Mouse (Mus musculus) G1E-ER4 (cell line): ENCODE measurements around the gene Asb4. TPM values are rescaled to one million over a fixed set of nuclear protein-coding genes. Genes with fewer than 3 reads are reported as not detected.

ENCODE experiments used
- GATA1 ChIP-seq: IDR thresholded peaks from one replicate; pipeline ENCODE4 v1.8.0; 2012; ENCODE audit warnings: low read length, inconsistent platforms
- polyA plus RNA-seq: library from polyadenylated mRNA; stranded (reverse); fragments of >175 nt; gene quantifications from 2 replicates; pipeline ENCODE4 v1.2.3, GENCODE M21; 2012

Gene Asb4
- polyA plus RNA-seq, 1 experiment = not detected

DNA sequence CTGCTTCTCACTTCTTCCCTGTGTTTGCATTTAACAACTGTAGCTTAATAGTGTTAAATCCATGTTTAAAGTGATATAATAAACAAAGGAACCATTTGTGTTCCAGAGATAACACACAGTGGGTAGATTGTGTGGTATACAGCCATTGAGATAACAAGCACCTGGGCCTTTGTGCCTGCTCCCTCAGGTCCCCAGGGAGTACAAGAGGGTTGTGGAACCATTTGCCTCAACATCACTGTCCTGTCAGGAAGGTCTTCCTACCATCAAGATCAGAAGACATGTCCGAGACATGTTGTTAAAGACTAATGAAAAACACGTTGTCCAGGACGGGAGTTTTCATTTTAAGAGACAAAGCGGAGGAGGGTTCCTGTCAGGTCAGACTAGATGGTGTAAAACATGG is 3.3 kb downstream of the Asb4 start:
- peak; percentile 23 for TF ChIP-seq GATA1

GRCm38 (mm10) chr6:5387396-5387795 is 4.2 kb downstream of the Asb4 start:
- no peak for TF ChIP-seq GATA1

DNA sequence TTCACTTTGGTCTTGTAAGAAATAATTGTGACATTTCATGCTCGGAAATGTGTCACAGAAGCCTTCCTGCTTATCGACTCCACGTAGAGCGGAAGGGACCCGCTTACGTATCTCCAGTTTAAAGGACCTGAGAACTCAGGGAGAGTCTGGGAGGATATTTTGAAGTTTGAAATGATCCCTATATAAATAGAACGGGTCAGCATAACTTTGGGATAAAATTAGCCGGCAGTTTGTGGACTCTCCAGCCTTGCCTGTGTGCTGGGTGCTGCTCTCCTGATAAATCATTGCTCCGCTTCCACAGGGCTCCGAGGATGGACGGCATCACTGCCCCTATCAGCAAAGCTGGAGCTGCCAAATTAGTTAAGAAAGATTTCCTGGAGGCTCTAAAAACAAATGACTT is 7.1 kb downstream of the Asb4 start:
- no peak for TF ChIP-seq GATA1

DNA sequence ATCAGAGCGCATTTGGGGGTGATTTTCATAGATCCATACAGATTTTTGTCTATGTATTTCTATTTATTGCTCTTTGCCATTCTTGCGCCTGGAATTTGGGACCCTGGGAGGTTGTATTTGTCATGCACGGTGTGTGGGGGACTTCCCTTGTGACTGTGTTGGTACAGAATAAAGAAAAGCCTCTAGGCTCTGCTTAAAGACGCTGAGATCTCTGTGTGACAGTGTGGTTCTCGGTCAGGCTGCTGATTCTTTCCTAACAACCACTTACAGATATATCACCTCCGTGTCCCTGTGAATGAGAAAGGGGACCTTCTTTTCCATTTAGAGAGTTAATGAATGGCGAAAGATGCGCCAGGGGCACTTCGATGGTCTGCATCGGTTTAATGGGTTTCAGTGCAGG is 7.8 kb downstream of the Asb4 start:
- no peak for TF ChIP-seq GATA1

DNA sequence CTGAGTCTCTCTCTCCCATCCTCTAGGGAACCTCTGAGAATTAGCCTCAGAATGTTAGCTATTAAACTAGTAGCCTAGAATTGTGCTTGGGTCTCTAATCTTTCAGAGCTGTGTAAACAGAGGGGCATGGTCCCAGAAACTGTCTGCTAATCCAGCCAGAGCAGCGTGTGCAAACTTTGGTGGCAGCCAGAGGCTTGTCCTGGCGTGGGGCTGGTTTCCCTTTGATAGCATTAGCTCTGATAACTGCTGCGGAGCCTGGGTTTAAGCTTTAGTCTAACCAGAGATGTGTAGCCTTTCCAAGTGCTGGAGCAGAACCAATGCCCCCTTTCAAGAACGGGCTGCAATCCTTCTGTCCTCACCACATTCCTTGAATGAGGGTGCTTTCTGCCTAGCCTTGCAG is 11.8 kb downstream of the Asb4 start:
- TF ChIP-seq GATA1 = no peak

- no peak for TF ChIP-seq GATA1
These were observed 13.6 kb downstream of the Asb4 start for GRCm38 (mm10) chr6:5396797-5397196.

DNA sequence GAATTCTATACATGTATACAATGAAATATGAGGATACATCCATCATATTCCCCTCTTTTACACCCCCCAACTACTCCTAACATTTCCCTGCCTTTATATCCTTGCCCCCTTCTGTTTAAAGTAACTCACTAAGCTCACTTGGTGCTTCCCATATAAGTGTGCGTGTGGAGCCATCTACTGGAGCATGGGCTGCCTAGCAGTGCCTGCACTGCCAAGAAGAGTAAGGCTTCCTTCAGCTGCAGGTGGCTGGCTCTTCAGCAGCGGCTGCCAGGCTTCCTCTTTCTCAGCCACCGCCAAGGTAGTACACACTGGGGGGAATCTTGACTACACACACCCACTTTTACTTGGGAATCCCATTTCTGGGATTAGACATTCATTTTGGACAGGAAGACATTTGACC is 18.2 kb downstream of the Asb4 start:
- TF ChIP-seq GATA1 = no peak

DNA sequence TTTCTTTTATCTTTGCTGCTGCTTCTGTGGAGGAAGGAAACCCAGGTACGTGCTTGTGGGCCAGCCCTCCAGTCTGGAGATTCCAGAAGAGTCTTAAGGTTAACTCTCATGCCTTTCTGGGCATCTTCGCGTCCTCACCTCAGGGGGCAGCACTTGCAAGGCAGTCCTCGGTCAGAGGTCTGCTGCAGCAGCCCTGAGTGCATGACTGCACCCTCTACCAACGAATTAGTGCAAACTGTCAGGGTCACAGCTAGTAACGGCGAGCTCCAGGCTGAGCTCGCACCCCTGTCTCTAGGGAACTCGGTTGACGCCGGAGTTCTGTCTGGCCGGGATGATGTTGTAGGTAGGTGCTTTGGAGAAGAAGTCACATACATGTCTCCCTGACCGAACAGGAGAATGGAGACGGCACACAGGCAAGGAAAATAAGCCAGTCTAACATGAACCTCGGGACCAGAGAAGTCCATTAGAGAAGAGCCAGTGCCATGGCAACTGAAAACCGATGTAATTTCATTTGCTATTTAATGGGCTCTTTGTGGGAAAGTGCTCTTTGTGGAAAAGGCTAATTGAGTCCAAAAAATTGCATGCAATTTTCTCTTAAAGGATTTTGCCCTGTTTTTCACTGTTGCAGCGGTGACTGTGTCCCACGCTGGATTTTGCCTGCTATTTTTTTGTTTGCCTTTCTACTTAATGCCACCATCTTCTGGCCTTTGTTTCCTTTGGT is 20.1 kb downstream of the Asb4 start:
- no peak for TF ChIP-seq GATA1

DNA sequence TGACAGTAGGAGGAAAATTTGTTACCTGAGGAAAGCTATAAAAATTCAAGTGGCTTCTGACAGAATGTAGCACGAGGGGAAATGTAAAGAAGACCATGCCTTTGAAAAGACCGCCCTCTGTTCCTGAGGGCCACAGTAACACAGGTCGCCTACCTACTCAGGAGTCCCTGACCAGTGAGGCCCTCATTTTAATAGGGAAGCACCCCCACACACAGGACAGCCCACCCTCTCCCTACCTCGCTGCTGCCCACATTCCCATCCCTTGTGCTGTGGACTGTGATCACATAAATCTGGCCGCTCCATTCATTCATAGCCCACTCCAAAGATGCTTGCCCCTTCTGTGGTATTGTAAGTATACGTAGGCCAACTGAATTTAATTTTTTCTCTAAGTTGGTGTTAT is 20.8 kb downstream of the Asb4 start:
- TF ChIP-seq GATA1 = no peak

DNA sequence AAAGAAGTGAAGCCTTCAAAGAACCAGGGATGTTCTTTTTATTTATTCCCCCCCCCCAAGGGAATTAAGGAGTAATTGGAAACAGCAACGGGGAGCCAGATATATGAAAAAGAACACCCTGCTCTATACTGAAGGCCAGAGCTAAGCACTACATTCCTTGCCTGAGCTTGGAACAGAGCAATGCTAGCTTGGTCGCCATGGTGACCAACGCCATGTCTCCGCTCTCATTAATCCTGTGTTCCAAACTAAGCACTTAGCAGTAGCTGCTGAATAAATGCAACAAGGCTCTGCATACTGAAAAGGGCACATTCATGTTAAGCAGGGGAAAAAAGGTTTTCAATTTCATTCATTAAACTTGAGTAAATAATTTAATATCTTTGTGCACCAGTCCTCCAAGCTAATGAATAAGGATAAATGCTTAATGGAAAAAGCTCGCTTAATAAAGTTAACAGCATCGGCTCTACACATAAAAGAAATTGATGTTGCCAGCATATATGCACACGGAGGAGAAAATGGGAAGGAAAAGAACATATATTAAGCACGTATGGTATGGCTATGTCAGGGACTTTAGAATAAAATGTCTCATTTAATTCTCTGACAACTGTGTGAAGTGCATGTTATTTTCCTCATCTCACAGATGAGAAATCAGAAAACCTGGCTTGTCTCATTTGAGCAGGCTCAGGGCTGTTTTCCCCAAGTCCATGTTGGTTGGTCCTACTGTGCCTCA is 25.4 kb downstream of the Asb4 start:
- no peak for TF ChIP-seq GATA1

GRCm38 (mm10) chr6:5409676-5410075 is 26.5 kb downstream of the Asb4 start:
- TF ChIP-seq GATA1 = no peak

DNA sequence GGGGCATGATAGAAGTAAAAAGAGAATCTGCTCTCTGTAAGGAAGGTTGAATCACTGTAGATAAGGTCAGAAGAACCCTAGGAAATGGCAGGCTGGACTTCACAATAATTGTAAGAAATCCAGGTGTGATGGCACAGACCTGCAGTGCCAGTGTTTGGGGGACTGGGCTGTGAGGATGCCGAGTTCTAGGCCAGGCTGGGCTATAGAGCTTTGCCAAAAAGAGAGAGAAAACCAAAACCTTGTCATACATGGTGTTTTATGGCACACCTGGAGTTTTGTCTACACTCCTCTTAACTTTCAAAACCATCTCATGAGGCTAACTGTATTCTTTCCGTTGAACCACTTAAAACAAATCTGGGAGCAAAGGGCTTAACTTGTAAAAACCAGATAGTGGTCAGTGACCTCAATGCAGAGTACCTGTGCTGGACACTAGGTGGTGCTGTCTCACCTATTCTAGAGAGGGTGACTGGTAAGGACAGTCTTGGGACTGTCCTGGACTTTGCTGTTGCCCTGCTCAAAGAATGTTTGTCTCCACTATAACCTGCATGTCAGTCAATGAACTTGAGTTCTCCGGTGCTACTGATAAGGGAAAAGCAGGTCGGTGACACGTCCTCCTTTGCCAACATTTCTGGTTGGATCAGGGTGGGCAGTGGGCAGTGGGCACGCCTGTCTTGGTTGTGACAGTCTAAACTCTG is 27.7 kb downstream of the Asb4 start:
- TF ChIP-seq GATA1 = no peak

- no peak for TF ChIP-seq GATA1
These were observed 30.1 kb downstream of the Asb4 start for GRCm38 (mm10) chr6:5413282-5413681.

DNA sequence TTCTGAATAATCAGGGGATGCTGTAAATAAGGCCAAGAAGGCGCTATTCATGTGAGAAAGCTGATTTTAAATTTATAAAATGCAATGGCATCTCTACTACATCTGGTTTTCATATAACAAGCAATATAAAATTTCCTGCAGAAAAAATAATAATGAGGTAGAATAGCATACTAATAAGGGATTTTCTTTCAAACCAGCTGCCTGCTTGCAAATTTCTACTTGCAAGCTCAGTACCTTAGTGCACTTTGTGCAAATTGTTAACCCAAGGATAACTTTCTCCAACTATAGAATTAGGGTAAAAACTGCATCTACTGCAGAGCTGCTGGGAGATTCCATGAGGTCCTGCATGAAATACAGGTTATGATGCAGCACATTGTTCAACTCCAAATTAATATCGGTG is 38.3 kb downstream of the Asb4 start:
- no peak for TF ChIP-seq GATA1

GRCm38 (mm10) chr6:5422386-5422785 is 39.2 kb downstream of the Asb4 start:
- no peak for TF ChIP-seq GATA1

DNA sequence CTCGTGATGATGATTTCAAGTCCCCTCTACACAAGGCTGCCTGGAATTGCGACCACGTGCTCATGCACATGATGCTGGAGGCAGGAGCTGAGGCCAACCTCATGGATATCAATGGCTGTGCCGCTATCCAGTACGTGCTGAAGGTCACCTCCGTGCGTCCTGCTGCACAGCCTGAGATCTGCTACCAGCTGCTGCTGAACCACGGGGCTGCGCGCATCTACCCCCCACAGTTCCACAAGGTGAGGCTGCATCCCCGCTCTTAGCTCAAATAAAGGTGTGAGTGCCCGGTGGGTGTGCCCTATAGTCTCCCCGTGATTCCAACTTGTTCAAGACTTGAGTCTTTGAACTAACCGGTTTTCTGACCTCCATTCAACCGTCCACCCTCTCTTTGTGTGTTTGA is 40.4 kb downstream of the Asb4 start:
- TF ChIP-seq GATA1 = no peak

- no peak for TF ChIP-seq GATA1
These were observed 43.8 kb downstream of the Asb4 start for GRCm38 (mm10) chr6:5427033-5427432.
